Mouse (Mus musculus) ES-Bruce4 (cell line): ENCODE results near the gene Hnrnpk. TPM values are rescaled to one million over a fixed set of nuclear protein-coding genes. Genes with fewer than 3 reads are reported as not detected.

Experiments used
- H3K27ac ChIP-seq: 2 replicates; pipeline ENCODE4 v1.5.1; 2012; ENCODE audit warnings: low read length, inconsistent platforms; ENCODE audit not compliant: insufficient read depth
- H3K27me3 ChIP-seq: 2 replicates; pipeline ENCODE4 v1.6.1; 2012; ENCODE audit warnings: mild to moderate bottlenecking, low read length, inconsistent platforms; ENCODE audit not compliant: control insufficient read depth, poor library complexity, insufficient read depth, severe bottlenecking
- H3K36me3 ChIP-seq: 2 replicates; pipeline ENCODE4 v1.6.1; 2012; ENCODE audit warnings: inconsistent platforms, mild to moderate bottlenecking, low read length, moderate library complexity; ENCODE audit not compliant: control insufficient read depth, poor library complexity, insufficient read depth, severe bottlenecking
- H3K4me1 ChIP-seq: one replicate; pipeline ENCODE4 v1.8.1; 2011; ENCODE audit warnings: low read length; ENCODE audit not compliant: control insufficient read depth, insufficient read depth
- H3K4me3 ChIP-seq: 2 replicates; pipeline ENCODE4 v1.5.1; 2011; ENCODE audit warnings: low read depth, mild to moderate bottlenecking, low read length
- H3K9ac ChIP-seq: 2 replicates; pipeline ENCODE4 v1.6.1; 2012; ENCODE audit warnings: low read depth, mild to moderate bottlenecking, inconsistent platforms; ENCODE audit not compliant: poor library complexity, severe bottlenecking
- H3K9me3 ChIP-seq: replicated peaks from 2 replicates; pipeline ENCODE4 v1.6.1; 2012; ENCODE audit warnings: mild to moderate bottlenecking, low read length, inconsistent platforms; ENCODE audit not compliant: control insufficient read depth, poor library complexity, insufficient read depth, severe bottlenecking
- CTCF ChIP-seq: IDR thresholded peaks from one replicate; pipeline ENCODE4 v1.8.1; 2011; ENCODE audit warnings: low read depth, low read length
- EP300 ChIP-seq: IDR thresholded peaks from 2 replicates; pipeline ENCODE4 v1.6.1; 2011; ENCODE audit warnings: low read depth, low read length; ENCODE audit not compliant: insufficient read depth
- POLR2A ChIP-seq: IDR thresholded peaks from one replicate; pipeline ENCODE4 v1.8.1; 2011; ENCODE audit warnings: low read length; ENCODE audit not compliant: insufficient read depth
- polyA plus RNA-seq: library from polyadenylated mRNA; stranded (reverse); fragments of >200 nt; gene quantifications from 2 replicates; pipeline ENCODE4 v1.2.4, GENCODE M21; 2011; ENCODE audit warnings: low read depth; ENCODE audit not compliant: missing spikeins, insufficient read depth, insufficient read length

The Hnrnpk gene
- polyA plus RNA-seq, 1 experiment, result 2,237 TPM

DNA sequence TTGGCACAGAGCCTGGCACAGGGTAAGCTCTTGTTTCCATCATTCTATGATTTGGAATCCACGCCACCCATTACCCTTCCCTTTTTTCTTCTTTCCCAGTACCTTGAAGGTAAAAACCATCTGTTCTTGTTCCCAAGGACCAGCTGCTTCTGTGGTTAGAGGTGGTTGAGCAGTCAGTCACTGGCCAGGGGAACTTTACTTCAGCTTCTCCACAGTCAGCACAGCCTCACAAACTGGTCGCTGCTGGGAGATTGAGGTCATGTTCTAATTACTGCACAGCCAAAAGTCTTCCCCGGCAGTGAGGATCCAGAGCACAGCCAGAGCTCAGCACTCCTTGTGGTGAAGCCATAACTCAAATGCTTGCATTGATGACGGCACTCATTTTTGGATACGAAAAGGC is 12.7 kb upstream of the Hnrnpk start:
- H3K36me3 ChIP-seq, result no peaks in the 10 kb centered on the region
- TF ChIP-seq EP300 (no peak), POLR2A (no peak), CTCF (no peak)
- H3K9me3 ChIP-seq, result peaks cover 9% of the 10 kb centered on the region
- H3K4me1 ChIP-seq, result no peaks in the 10 kb centered on the region
- H3K9ac ChIP-seq, result no peak overlapping the region
- no peak overlapping the region for H3K27ac ChIP-seq
- no peaks in the 10 kb centered on the region for H3K27me3 ChIP-seq
- H3K4me3 ChIP-seq, result no peak overlapping the region

- no peaks in the 10 kb centered on the region for H3K36me3 ChIP-seq
Measured at GRCm38 (mm10) chr13:58415374-58415773, 12.2 kb upstream of the Hnrnpk start.

DNA sequence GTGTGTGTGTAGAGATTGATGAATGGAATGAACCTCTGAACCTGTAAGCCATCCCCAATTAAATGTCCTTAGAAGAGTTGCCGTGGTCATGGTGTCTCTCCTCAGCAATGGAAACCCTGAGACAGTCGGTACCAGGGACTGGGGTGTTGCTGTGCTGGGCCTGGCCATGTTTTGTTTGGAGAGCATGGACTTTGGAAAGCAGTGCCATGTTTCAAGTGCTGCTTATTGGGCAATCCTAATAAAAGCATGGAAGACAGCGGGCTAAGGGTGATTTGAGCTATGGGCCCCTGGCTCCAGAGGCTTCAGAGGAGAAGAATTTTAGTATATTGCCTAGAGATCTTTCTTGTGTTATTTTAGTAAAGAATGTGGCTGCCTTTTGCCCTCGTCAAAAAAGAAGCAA is 7.9 kb upstream of the Hnrnpk start:
- H3K36me3 ChIP-seq, result peaks cover 2% of the 10 kb centered on the region
- H3K27me3 ChIP-seq, result no peaks in the 10 kb centered on the region
- no peak overlapping the region for H3K9ac ChIP-seq
- peaks cover 9% of the 10 kb centered on the region for H3K9me3 ChIP-seq
- TF ChIP-seq CTCF, result no peak
- TF ChIP-seq EP300, result no peak
- TF ChIP-seq POLR2A, result no peak
- no peak overlapping the region for H3K4me3 ChIP-seq
- no peaks in the 10 kb centered on the region for H3K4me1 ChIP-seq
- H3K27ac ChIP-seq, result no peak overlapping the region

More at GRCm38 (mm10) chr13:58415374-58415773, 12.2 kb upstream of the Hnrnpk start:
- no peak overlapping the region for H3K9ac ChIP-seq
- no peak overlapping the region for H3K4me3 ChIP-seq
- peaks cover 9% of the 10 kb centered on the region for H3K9me3 ChIP-seq
- no peak overlapping the region for H3K27ac ChIP-seq
- H3K4me1 ChIP-seq, result no peaks in the 10 kb centered on the region
- TF ChIP-seq POLR2A (no peak), EP300 (no peak), CTCF (no peak)
- H3K27me3 ChIP-seq, result no peaks in the 10 kb centered on the region

- Histone ChIP-seq H3K27me3 (no peaks in the 10 kb centered on the region), H3K9me3 (no peaks in the 10 kb centered on the region), H3K36me3 (peaks cover 15% of the 10 kb centered on the region), H3K9ac (peak overlapping the region; percentile 96), H3K4me3 (peak overlapping the region; percentile 75), H3K4me1 (no peaks in the 10 kb centered on the region), H3K27ac (peak overlapping the region; percentile 60)
- TF ChIP-seq POLR2A (no peak), CTCF (no peak), EP300 (no peak)
Measured at GRCm38 (mm10) chr13:58402744-58403110, 416 bp downstream of the Hnrnpk start.

- H3K4me3 ChIP-seq, result peak within 1 kb of the TSS; percentile 90
- no peaks in the 10 kb centered on the region for H3K27me3 ChIP-seq
- peaks cover 21% of the 10 kb centered on the region for H3K36me3 ChIP-seq
- H3K9ac ChIP-seq, result peak within 1 kb of the TSS; percentile 96
- H3K4me1 ChIP-seq, result no peaks in the 10 kb centered on the region
- TF ChIP-seq POLR2A (peak; percentile 89), CTCF (no peak), EP300 (peak; percentile 78)
- no peaks in the 10 kb centered on the region for H3K9me3 ChIP-seq
- peak within 1 kb of the TSS; percentile 68 for H3K27ac ChIP-seq
Measured at GRCm38 (mm10) chr13:58402003-58402743, 970 bp downstream of the Hnrnpk start, which contains the start of gene Rmi1. Gene Rmi1, plus strand, starts transcription at chr13:58402248.

DNA sequence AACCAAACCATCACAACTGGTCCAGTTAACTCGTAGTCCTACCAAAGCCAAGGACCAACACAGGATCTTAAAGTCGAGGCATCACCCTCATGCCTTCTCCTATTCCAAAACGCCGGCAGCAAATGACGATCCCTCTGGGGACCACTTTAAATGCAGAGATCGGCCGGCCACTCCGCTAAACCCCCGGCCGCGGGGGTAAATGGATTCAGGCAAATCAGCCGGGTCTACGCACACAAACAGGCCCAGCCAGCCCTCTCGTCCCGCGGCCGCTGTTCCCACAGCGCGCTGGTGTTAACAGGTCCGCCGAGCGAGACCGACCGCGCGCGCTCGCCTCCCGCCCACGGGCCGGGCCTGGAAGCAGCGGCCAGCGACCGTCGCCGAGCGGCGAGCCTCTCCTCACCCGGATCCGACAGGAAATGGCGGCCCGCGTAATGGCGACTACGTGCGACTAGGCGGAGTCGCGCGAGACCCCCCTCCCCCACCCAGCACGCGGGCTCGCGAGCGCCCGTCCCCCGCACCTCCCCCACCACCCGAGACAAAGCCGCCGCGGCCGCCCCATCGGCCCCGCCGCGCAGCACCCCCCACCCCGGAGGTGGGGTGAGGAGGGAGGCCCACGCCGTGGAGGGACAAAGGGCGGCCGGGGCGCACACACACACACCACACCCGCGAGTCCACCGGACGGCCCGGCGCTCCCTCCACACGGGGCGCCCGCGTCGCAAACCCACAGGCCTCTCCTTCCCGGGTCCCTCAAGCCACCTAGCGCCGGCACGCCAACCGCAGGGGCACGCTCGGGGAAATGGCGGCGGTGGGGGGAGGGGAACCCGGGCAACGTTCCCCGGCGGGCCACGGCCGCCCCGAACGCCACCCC is 1.8 kb downstream of the Hnrnpk start:
- H3K27ac ChIP-seq, result peak overlapping the region; percentile 9; the same call in 1 of the 2 replicates
- peak overlapping the region; percentile 90 for H3K4me3 ChIP-seq
- TF ChIP-seq POLR2A (no peak), CTCF (no peak), EP300 (no peak)
- no peaks in the 10 kb centered on the region for H3K4me1 ChIP-seq
- no peaks in the 10 kb centered on the region for H3K27me3 ChIP-seq
- peaks cover 29% of the 10 kb centered on the region for H3K36me3 ChIP-seq
- peak overlapping the region; percentile 96 for H3K9ac ChIP-seq
- no peaks in the 10 kb centered on the region for H3K9me3 ChIP-seq
